Mouse (Mus musculus): Measurements from ENCODE around the gene Ino80.

DNA sequence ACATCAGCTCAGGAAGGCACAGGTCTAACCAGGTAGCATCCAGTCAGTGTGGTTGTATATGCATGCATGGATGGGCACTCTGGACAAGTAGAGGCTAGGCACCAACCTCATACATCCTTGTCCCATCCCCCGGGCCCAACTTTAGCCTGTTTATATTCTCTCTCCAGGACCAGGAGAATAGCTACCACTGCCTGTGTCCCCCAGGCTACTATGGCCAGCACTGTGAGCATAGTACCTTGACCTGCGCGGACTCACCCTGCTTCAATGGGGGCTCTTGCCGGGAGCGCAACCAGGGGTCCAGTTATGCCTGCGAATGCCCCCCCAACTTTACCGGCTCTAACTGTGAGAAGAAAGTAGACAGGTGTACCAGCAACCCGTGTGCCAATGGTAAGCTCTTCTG, 146.7 kb downstream of the Ino80 start:
- TF ChIP-seq CTCF (IDR thresholded peaks at IDR 0.05; ENCODE audit: control insufficient read depth, insufficient read depth, low read length) (no peak), POLR2A (IDR thresholded peaks at IDR 0.05; ENCODE audit: borderline replicate concordance, control insufficient read depth, low read depth, low read length) (no peak)
